Mouse (Mus musculus): Measurements from ENCODE around the gene Scfd1. TPM values are rescaled to one million over a fixed set of nuclear protein-coding genes. Genes with fewer than 3 reads are reported as not detected.
A peak's percentile ranks its signal among the peaks of the same experiment; 100 is the strongest.

Gene Scfd1
- total RNA-seq, 1 experiment, result 35.3 TPM

- H3K9ac ChIP-seq (ENCODE audit: insufficient read depth, low read depth, low read length, poor library complexity, severe bottlenecking), result peak overlapping the region; percentile 89
- H3K9me3 ChIP-seq (ENCODE audit: control insufficient read depth, insufficient read depth, low read depth, low read length), result no peaks in the 10 kb centered on the region
- H3K4me1 ChIP-seq (ENCODE audit: control insufficient read depth in 2 of 2, insufficient read depth in 2 of 2, low read length in 2 of 2, poor library complexity in 1 of 2), result peaks cover 0 to 2% of the 10 kb centered on the region in 2 experiments; a peak in 1 of 4 replicates
- TF ChIP-seq ZNF384 (IDR thresholded peaks at IDR 0.05; ENCODE audit: low read depth, low read length), result no peak; the same call in 1 of the 2 replicates
- TF ChIP-seq HCFC1 (IDR thresholded peaks at IDR 0.05; ENCODE audit: borderline replicate concordance, insufficient read depth, low read length), result no peak
- TF ChIP-seq ZC3H11A (IDR thresholded peaks at IDR 0.05; ENCODE audit: borderline replicate concordance, low read depth, low read length), result no peak
- TF ChIP-seq CHD2 (IDR thresholded peaks at IDR 0.05; ENCODE audit: low read depth, low read length), result no peak
- no peak for TF ChIP-seq MAFK (IDR thresholded peaks at IDR 0.05; ENCODE audit: insufficient read depth, low read depth, low read length)
- DNase-seq (ENCODE audit: low read depth, low spot score), result no peak
- peak overlapping the region; percentile 73 to 82 for H3K4me3 ChIP-seq (ENCODE audit: insufficient read depth in 1 of 2, low read depth in 1 of 2, low read length in 2 of 2, poor library complexity in 1 of 2, severe bottlenecking in 1 of 2)
- in situ Hi-C loops (cut with MboI; ENCODE audit: low sequenced_read_pairs in 2 of 2, unreplicated experiment in 2 of 2), result no loop called here
- no peaks in the 10 kb centered on the region; the same call in 1 of the 2 replicates for H3K36me3 ChIP-seq (ENCODE audit: control insufficient read depth, insufficient read depth, low read length, poor library complexity, severe bottlenecking)
- no peak overlapping the region for H3K27ac ChIP-seq (ENCODE audit: insufficient read depth, low read depth, low read length, poor library complexity, severe bottlenecking)
Observed at GRCm38 (mm10) chr12:51377888-51378190, 529 bp downstream of the Scfd1 start.

GRCm38 (mm10) chr12:51399871-51400270, 22.6 kb downstream of the Scfd1 start:
- in situ Hi-C loops (cut with MboI; ENCODE audit: low sequenced_read_pairs in 2 of 2, unreplicated experiment in 2 of 2), result loop anchor here in 1 of 2 experiments (10.0 kb wide), 1 partner anchor 175 kb away; no protein-coding TSS in a partner anchor

GRCm38 (mm10) chr12:51402060-51402698, 24.9 kb downstream of the Scfd1 start:
- peak; percentile 37 for DNase-seq (ENCODE audit: low read depth, low spot score)
- no peaks in the 10 kb centered on the region; the same call in 1 of the 2 replicates for H3K36me3 ChIP-seq (ENCODE audit: control insufficient read depth, insufficient read depth, low read length, poor library complexity, severe bottlenecking)
- in situ Hi-C loops (cut with MboI; ENCODE audit: low sequenced_read_pairs in 2 of 2, unreplicated experiment in 2 of 2), result loop anchor here in 1 of 2 experiments (10.0 kb wide), 1 partner anchor 173 kb away; no protein-coding TSS in a partner anchor
- TF ChIP-seq CHD2 (IDR thresholded peaks at IDR 0.05; ENCODE audit: low read depth, low read length) (no peak), HCFC1 (IDR thresholded peaks at IDR 0.05; ENCODE audit: borderline replicate concordance, insufficient read depth, low read length) (no peak), MAFK (IDR thresholded peaks at IDR 0.05; ENCODE audit: insufficient read depth, low read depth, low read length) (no peak), ZC3H11A (IDR thresholded peaks at IDR 0.05; ENCODE audit: borderline replicate concordance, low read depth, low read length) (no peak), ZNF384 (IDR thresholded peaks at IDR 0.05; ENCODE audit: low read depth, low read length) (no peak)
- no peak overlapping the region for H3K27ac ChIP-seq (ENCODE audit: insufficient read depth, low read depth, low read length, poor library complexity, severe bottlenecking)
- no peaks in the 10 kb centered on the region for H3K9me3 ChIP-seq (ENCODE audit: control insufficient read depth, insufficient read depth, low read depth, low read length)
- no peak overlapping the region for H3K4me3 ChIP-seq (ENCODE audit: insufficient read depth in 1 of 2, low read depth in 1 of 2, low read length in 2 of 2, poor library complexity in 1 of 2, severe bottlenecking in 1 of 2)
- no peaks in the 10 kb centered on the region for H3K4me1 ChIP-seq (ENCODE audit: control insufficient read depth in 2 of 2, insufficient read depth in 2 of 2, low read length in 2 of 2, poor library complexity in 1 of 2)
- H3K9ac ChIP-seq (ENCODE audit: insufficient read depth, low read depth, low read length, poor library complexity, severe bottlenecking), result no peak overlapping the region

More at GRCm38 (mm10) chr12:51399871-51400270, 22.6 kb downstream of the Scfd1 start:
- H3K36me3 ChIP-seq (ENCODE audit: control insufficient read depth, insufficient read depth, low read length, poor library complexity, severe bottlenecking), result no peaks in the 10 kb centered on the region; the same call in 1 of the 2 replicates
- H3K27ac ChIP-seq (ENCODE audit: insufficient read depth, low read depth, low read length, poor library complexity, severe bottlenecking), result no peak overlapping the region
- no peak overlapping the region for H3K9ac ChIP-seq (ENCODE audit: insufficient read depth, low read depth, low read length, poor library complexity, severe bottlenecking)
- no peak for DNase-seq (ENCODE audit: low read depth, low spot score)
- H3K4me1 ChIP-seq (ENCODE audit: control insufficient read depth in 2 of 2, insufficient read depth in 2 of 2, low read length in 2 of 2, poor library complexity in 1 of 2), result no peaks in the 10 kb centered on the region
- no peaks in the 10 kb centered on the region for H3K9me3 ChIP-seq (ENCODE audit: control insufficient read depth, insufficient read depth, low read depth, low read length)
- H3K4me3 ChIP-seq (ENCODE audit: insufficient read depth in 1 of 2, low read depth in 1 of 2, low read length in 2 of 2, poor library complexity in 1 of 2, severe bottlenecking in 1 of 2), result no peak overlapping the region
- TF ChIP-seq CHD2 (IDR thresholded peaks at IDR 0.05; ENCODE audit: low read depth, low read length) (no peak), ZNF384 (IDR thresholded peaks at IDR 0.05; ENCODE audit: low read depth, low read length) (no peak), ZC3H11A (IDR thresholded peaks at IDR 0.05; ENCODE audit: borderline replicate concordance, low read depth, low read length) (no peak), HCFC1 (IDR thresholded peaks at IDR 0.05; ENCODE audit: borderline replicate concordance, insufficient read depth, low read length) (no peak), MAFK (IDR thresholded peaks at IDR 0.05; ENCODE audit: insufficient read depth, low read depth, low read length) (no peak)

GRCm38 (mm10) chr12:51403987-51404586, 26.8 kb downstream of the Scfd1 start:
- Histone ChIP-seq H3K4me3 (ENCODE audit: insufficient read depth in 1 of 2, low read depth in 1 of 2, low read length in 2 of 2, poor library complexity in 1 of 2, severe bottlenecking in 1 of 2) (no peak overlapping the region), H3K9ac (ENCODE audit: insufficient read depth, low read depth, low read length, poor library complexity, severe bottlenecking) (no peak overlapping the region), H3K27ac (ENCODE audit: insufficient read depth, low read depth, low read length, poor library complexity, severe bottlenecking) (no peak overlapping the region), H3K9me3 (ENCODE audit: control insufficient read depth, insufficient read depth, low read depth, low read length) (no peaks in the 10 kb centered on the region), H3K36me3 (ENCODE audit: control insufficient read depth, insufficient read depth, low read length, poor library complexity, severe bottlenecking) (no peaks in the 10 kb centered on the region; the same call in 1 of the 2 replicates), H3K4me1 (ENCODE audit: control insufficient read depth in 2 of 2, insufficient read depth in 2 of 2, low read length in 2 of 2, poor library complexity in 1 of 2) (no peaks in the 10 kb centered on the region)
- DNase-seq (ENCODE audit: low read depth, low spot score), result no peak
- TF ChIP-seq ZC3H11A (IDR thresholded peaks at IDR 0.05; ENCODE audit: borderline replicate concordance, low read depth, low read length) (0 out of 2 replicates have a peak, but pooled peaks have one; percentile 34), MAFK (IDR thresholded peaks at IDR 0.05; ENCODE audit: insufficient read depth, low read depth, low read length) (no peak), ZNF384 (IDR thresholded peaks at IDR 0.05; ENCODE audit: low read depth, low read length) (0 out of 2 replicates have a peak, but pooled peaks have one; percentile 50), CHD2 (IDR thresholded peaks at IDR 0.05; ENCODE audit: low read depth, low read length) (no peak)
- in situ Hi-C loops (cut with MboI; ENCODE audit: low sequenced_read_pairs in 2 of 2, unreplicated experiment in 2 of 2), result loop anchor here in 1 of 2 experiments (10.0 kb wide), 1 partner anchor 171 kb away; no protein-coding TSS in a partner anchor
